Mouse (Mus musculus): ENCODE measurements around the gene Arid4a. TPM values are rescaled to one million over a fixed set of nuclear protein-coding genes. Genes with fewer than 3 reads are reported as not detected.
A peak's percentile ranks its signal among the peaks of the same experiment; 100 is the strongest.

Arid4a gene
- polyA plus RNA-seq, 1 experiment from 2014 or later: 35.7 TPM

DNA sequence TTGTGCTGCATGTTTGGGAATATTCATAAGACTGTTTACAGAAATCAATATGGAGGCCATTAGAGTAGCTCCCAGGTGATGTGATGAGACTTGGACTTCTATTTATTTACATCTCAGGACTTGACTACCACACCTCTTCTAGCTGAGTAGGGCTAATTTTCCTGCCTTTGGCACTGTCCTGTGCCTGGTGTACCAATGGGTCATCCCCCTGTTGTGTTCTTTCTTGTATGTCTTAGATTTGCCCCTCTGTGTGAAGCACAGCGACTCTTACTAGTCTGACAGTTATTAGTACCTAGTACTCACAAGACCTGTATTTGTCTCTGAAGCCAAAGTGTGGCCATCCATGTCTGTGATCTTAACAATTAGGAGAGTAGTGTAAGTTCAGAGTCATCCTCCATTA lies 26.7 kb downstream of the Arid4a start:
- H3K36me3 ChIP-seq (ENCODE audit: control insufficient read depth, insufficient read depth, low read length): peaks cover 6% of the 10 kb centered on the region; the same call in 1 of the 2 replicates
- 97% methylated on average over 1 of the region's 1 CpGs for WGBS
- no peak for ATAC-seq (replicated peaks; ENCODE audit: low FRiP score)

DNA sequence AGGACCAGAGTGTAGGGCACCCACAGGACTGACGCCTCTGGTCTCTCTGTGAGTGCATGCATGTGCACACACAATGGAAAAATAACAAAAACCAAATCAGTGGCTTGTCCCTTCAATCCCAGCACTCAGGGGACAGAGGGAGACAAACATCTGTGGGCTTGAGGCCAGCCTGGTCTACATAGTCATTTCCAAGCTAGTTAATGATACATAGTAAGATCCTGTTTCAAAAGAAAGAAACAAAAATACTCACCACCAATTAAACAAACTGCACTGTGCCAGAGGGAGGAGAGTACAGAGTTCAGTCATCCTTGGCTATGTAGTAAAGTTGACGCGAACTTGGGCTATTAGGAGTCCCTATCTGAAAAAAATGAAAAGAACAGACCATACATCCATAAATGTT lies 27.8 kb downstream of the Arid4a start:
- Histone ChIP-seq H3K4me3 (ENCODE audit: low read depth, low read length) (no peak overlapping the region), H3K36me3 (ENCODE audit: control insufficient read depth, insufficient read depth, low read length) (peaks cover 6% of the 10 kb centered on the region; the same call in 1 of the 2 replicates), H3K4me2 (ENCODE audit: low read depth, low read length, severe bottlenecking) (no peak overlapping the region), H3K27me3 (ENCODE audit: control insufficient read depth, insufficient read depth, low read length) (no peaks in the 10 kb centered on the region), H3K9me3 (ENCODE audit: control insufficient read depth, low read length) (no peaks in the 10 kb centered on the region), H3K9ac (ENCODE audit: low read length) (no peak overlapping the region), H3K27ac (ENCODE audit: low read depth, low read length) (no peak overlapping the region), H3K4me1 (replicated peaks; ENCODE audit: control insufficient read depth, insufficient read depth, low read length) (no peaks in the 10 kb centered on the region; the same call in 1 of the 2 replicates)
- 96% methylated on average over 3 of the region's 3 CpGs for WGBS
- ATAC-seq (replicated peaks; ENCODE audit: low FRiP score): no peak
- DNase-seq (ENCODE audit: low spot score): no peak

More for the DNA sequence above, 26.7 kb downstream of the Arid4a start:
- no peaks in the 10 kb centered on the region for H3K27me3 ChIP-seq (ENCODE audit: control insufficient read depth, insufficient read depth, low read length)
- no peak for DNase-seq (ENCODE audit: low spot score)
- H3K9me3 ChIP-seq (ENCODE audit: control insufficient read depth, low read length): no peaks in the 10 kb centered on the region
- H3K9ac ChIP-seq (ENCODE audit: low read length): no peak overlapping the region
- no peaks in the 10 kb centered on the region; the same call in 1 of the 2 replicates for H3K4me1 ChIP-seq (replicated peaks; ENCODE audit: control insufficient read depth, insufficient read depth, low read length)
- H3K4me2 ChIP-seq (ENCODE audit: low read depth, low read length, severe bottlenecking): no peak overlapping the region
- H3K4me3 ChIP-seq (ENCODE audit: low read depth, low read length): no peak overlapping the region
- no peak overlapping the region for H3K27ac ChIP-seq (ENCODE audit: low read depth, low read length)

DNA sequence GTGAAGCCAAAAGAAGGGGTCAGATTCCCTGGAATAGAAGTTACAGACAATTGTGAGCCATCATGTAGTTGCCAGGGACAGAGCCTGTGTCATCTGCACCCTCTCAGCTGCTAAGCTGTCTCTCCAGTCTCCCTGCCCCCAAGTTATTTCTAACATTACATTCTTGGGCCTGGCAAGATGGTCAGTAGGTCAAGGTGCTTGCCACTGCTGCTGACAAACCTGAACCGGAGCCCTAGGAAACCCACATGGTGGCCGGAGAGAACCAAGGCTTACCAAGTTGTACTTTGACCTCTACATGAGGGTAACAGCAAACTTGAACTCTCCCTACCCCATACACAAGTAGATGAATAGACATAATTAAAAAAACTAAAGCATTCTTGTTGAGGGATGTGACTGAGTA lies 28.7 kb downstream of the Arid4a start:
- Histone ChIP-seq H3K27me3 (ENCODE audit: control insufficient read depth, insufficient read depth, low read length) (no peaks in the 10 kb centered on the region), H3K4me3 (ENCODE audit: low read depth, low read length) (no peak overlapping the region), H3K4me1 (replicated peaks; ENCODE audit: control insufficient read depth, insufficient read depth, low read length) (no peaks in the 10 kb centered on the region; the same call in 1 of the 2 replicates), H3K36me3 (ENCODE audit: control insufficient read depth, insufficient read depth, low read length) (peaks cover 6% of the 10 kb centered on the region; the same call in 1 of the 2 replicates), H3K4me2 (ENCODE audit: low read depth, low read length, severe bottlenecking) (no peak overlapping the region), H3K9ac (ENCODE audit: low read length) (no peak overlapping the region), H3K9me3 (ENCODE audit: control insufficient read depth, low read length) (no peaks in the 10 kb centered on the region), H3K27ac (ENCODE audit: low read depth, low read length) (no peak overlapping the region)
- ATAC-seq (replicated peaks; ENCODE audit: low FRiP score): no peak
- 89% methylated on average over 2 of the region's 2 CpGs for WGBS
- no peak for DNase-seq (ENCODE audit: low spot score)

DNA sequence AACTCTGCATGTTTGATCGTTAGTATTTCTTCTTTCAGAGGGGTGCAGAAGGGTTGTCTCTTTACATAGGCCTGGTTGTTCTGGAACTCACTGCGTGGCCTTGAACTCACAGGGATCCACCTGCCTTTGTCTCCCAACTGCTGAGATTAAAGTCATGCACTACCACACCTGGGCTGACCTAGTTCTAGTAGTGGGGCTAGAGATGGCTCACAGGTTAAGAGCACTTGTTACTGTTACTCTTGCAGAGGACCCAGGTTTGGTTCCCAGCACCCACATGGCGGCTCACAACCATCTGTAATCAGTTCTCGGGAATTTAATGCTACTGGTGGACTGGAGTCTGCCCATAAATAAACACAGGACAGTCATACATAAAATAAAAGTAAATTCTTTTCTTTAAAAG lies 30.7 kb downstream of the Arid4a start:
- DNase-seq (ENCODE audit: low spot score) (no peak), ATAC-seq (replicated peaks; ENCODE audit: low FRiP score) (no peak)
- no peak overlapping the region for H3K27ac ChIP-seq (ENCODE audit: low read depth, low read length)
- H3K36me3 ChIP-seq (ENCODE audit: control insufficient read depth, insufficient read depth, low read length): peaks cover 6% of the 10 kb centered on the region; the same call in 1 of the 2 replicates
- H3K4me2 ChIP-seq (ENCODE audit: low read depth, low read length, severe bottlenecking): no peak overlapping the region
- H3K4me1 ChIP-seq (replicated peaks; ENCODE audit: control insufficient read depth, insufficient read depth, low read length): peaks cover 3% of the 10 kb centered on the region; the same call in 1 of the 2 replicates
- H3K9ac ChIP-seq (ENCODE audit: low read length): no peak overlapping the region
- no peaks in the 10 kb centered on the region for H3K27me3 ChIP-seq (ENCODE audit: control insufficient read depth, insufficient read depth, low read length)
- no peaks in the 10 kb centered on the region for H3K9me3 ChIP-seq (ENCODE audit: control insufficient read depth, low read length)
- WGBS: 96% methylated on average over 4 of the region's 4 CpGs
- no peak overlapping the region for H3K4me3 ChIP-seq (ENCODE audit: low read depth, low read length)

DNA sequence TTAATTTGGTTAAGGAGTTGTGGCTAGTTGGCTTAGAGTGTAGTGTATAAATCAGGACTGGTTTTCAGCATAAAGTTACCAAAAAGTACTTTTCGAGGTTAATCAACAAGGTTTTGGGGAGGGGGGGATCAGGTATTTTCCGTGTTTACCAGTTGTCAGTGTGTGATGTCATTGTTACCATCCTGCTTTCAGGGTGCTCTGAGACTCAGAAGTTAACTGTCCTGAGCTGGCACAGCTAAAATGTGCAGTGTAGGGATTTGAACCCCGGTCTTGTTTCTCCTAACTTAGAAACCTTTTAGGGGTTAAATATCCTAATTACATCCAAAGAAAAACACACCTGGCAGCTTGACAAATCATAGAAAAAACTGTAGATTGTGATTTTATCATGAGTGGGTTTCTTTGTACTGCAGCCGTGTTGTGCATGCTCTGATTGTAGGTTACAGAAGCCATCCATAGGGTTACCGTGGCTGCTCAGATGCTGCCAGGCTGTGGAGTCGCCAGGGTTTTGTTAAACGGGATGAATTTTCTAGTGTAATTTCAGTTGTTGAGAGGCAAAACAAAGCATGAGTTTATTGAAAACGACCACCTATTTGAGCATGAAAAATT lies 31.8 kb downstream of the Arid4a start:
- ATAC-seq (replicated peaks; ENCODE audit: low FRiP score): 0 out of 2 replicates have a peak, but pooled peaks have one; percentile 57
- Histone ChIP-seq H3K27ac (ENCODE audit: low read depth, low read length) (peak overlapping the region; percentile 94), H3K4me3 (ENCODE audit: low read depth, low read length) (no peak overlapping the region), H3K27me3 (ENCODE audit: control insufficient read depth, insufficient read depth, low read length) (no peaks in the 10 kb centered on the region), H3K9me3 (ENCODE audit: control insufficient read depth, low read length) (no peaks in the 10 kb centered on the region), H3K4me1 (replicated peaks; ENCODE audit: control insufficient read depth, insufficient read depth, low read length) (peaks cover 3% of the 10 kb centered on the region; the same call in 1 of the 2 replicates), H3K4me2 (ENCODE audit: low read depth, low read length, severe bottlenecking) (peak overlapping the region; percentile 41; the same call in 1 of the 2 replicates), H3K9ac (ENCODE audit: low read length) (peak overlapping the region; percentile 39; the same call in 1 of the 2 replicates), H3K36me3 (ENCODE audit: control insufficient read depth, insufficient read depth, low read length) (peaks cover 6% of the 10 kb centered on the region; the same call in 1 of the 2 replicates)
- no peak for DNase-seq (ENCODE audit: low spot score)
- WGBS: 66% methylated on average over 8 of the region's 8 CpGs

DNA sequence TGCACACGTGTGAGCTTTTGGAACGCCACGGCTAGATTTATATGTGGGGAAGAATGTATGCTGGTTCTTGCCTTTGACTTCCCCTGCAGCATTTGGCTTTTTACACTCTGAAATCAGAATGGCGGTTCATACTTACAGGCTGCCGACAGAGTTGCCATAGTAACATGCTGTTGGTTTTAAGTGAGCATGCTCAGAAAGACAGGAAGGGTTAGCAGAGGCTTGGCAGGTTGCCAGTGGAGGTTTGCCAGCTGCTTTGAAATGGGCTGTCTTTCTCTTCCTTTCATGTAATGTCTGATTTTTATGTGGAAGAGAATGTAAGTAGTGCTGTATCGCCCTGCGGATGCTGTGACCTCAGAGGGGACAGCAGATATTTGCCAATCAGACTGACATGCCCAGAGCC lies 32.3 kb downstream of the Arid4a start:
- Histone ChIP-seq H3K4me2 (ENCODE audit: low read depth, low read length, severe bottlenecking) (peak overlapping the region; percentile 41; the same call in 1 of the 2 replicates), H3K27me3 (ENCODE audit: control insufficient read depth, insufficient read depth, low read length) (no peaks in the 10 kb centered on the region), H3K9ac (ENCODE audit: low read length) (0 out of 2 replicates have a peak overlapping the region, but pooled peaks have one; percentile 39), H3K36me3 (ENCODE audit: control insufficient read depth, insufficient read depth, low read length) (peaks cover 6% of the 10 kb centered on the region; the same call in 1 of the 2 replicates), H3K27ac (ENCODE audit: low read depth, low read length) (peak overlapping the region; percentile 94), H3K4me3 (ENCODE audit: low read depth, low read length) (peak overlapping the region; percentile 2; the same call in 1 of the 2 replicates), H3K4me1 (replicated peaks; ENCODE audit: control insufficient read depth, insufficient read depth, low read length) (peaks cover 3% of the 10 kb centered on the region; the same call in 1 of the 2 replicates), H3K9me3 (ENCODE audit: control insufficient read depth, low read length) (no peaks in the 10 kb centered on the region)
- ATAC-seq (replicated peaks; ENCODE audit: low FRiP score) (peak; percentile 93), DNase-seq (ENCODE audit: low spot score) (peak; percentile 92)
- WGBS: 37% methylated on average over 7 of the region's 7 CpGs

DNA sequence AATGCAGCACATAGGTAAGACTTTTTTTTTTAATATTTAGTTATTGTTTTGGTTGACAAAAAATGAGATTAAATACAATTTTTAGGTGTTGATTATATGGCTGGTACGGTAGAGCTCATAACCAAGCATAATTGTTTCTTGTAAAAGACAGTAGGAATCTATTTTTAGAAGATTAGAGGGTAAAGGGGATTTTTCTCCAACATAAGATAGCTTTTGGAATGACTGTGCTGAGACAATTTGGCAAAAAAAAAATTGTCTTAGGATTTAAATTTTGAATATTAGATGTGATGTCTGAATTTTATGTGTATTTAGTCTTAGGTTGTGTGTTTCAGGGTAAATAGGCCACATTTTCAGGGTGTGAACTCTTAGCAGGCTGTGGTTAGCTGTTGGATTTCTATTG lies 32.8 kb downstream of the Arid4a start:
- H3K4me1 ChIP-seq (replicated peaks; ENCODE audit: control insufficient read depth, insufficient read depth, low read length): peaks cover 3% of the 10 kb centered on the region; the same call in 1 of the 2 replicates
- no peak overlapping the region for H3K9ac ChIP-seq (ENCODE audit: low read length)
- 0 out of 2 replicates have a peak overlapping the region, but pooled peaks have one; percentile 1 for H3K4me2 ChIP-seq (ENCODE audit: low read depth, low read length, severe bottlenecking)
- H3K27me3 ChIP-seq (ENCODE audit: control insufficient read depth, insufficient read depth, low read length): no peaks in the 10 kb centered on the region
- peak overlapping the region; percentile 32; the same call in 1 of the 2 replicates for H3K27ac ChIP-seq (ENCODE audit: low read depth, low read length)
- H3K36me3 ChIP-seq (ENCODE audit: control insufficient read depth, insufficient read depth, low read length): peaks cover 6% of the 10 kb centered on the region; the same call in 1 of the 2 replicates
- H3K4me3 ChIP-seq (ENCODE audit: low read depth, low read length): peak overlapping the region; percentile 15; the same call in 1 of the 2 replicates
- DNase-seq (ENCODE audit: low spot score) (no peak), ATAC-seq (replicated peaks; ENCODE audit: low FRiP score) (no peak)
- no peaks in the 10 kb centered on the region for H3K9me3 ChIP-seq (ENCODE audit: control insufficient read depth, low read length)
- 85% methylated on average over 1 of the region's 1 CpGs for WGBS

DNA sequence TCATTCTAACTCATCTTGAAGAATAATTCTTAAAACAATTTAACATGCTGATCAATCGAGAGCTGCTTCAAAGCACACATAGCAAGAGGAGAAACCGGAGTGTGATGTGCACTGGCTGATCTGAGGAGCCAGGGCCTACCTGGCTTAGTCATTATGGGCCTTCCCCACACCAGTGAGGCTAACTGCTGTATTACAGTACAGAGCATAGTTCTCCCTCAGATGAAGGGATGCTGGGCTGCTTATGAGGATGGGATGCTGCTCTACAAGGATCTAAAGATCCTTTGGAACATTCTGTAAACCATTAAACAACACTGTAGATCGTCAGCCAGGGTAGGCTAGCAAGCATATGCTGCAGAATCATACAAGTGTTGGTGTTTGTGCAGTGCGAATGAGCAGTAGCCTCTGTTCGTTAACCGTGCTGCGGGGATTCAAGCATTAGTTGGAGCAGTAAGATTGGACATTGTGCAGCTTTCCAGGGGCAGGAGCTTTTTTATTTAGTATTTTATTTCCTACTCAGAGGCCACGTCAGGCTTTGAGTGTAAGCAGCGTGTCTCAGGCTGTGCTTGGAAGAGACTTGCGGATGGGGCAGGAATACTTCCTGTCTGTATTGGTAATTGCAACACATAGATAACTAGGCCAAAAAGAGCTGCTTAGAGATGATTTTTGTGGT lies 33.9 kb downstream of the Arid4a start:
- no peaks in the 10 kb centered on the region for H3K27me3 ChIP-seq (ENCODE audit: control insufficient read depth, insufficient read depth, low read length)
- no peak for DNase-seq (ENCODE audit: low spot score)

More for the DNA sequence above, 33.9 kb downstream of the Arid4a start:
- Histone ChIP-seq H3K4me3 (ENCODE audit: low read depth, low read length) (peak overlapping the region; percentile 15; the same call in 1 of the 2 replicates), H3K27ac (ENCODE audit: low read depth, low read length) (peak overlapping the region; percentile 37), H3K36me3 (ENCODE audit: control insufficient read depth, insufficient read depth, low read length) (peaks cover 6% of the 10 kb centered on the region; the same call in 1 of the 2 replicates), H3K9ac (ENCODE audit: low read length) (no peak overlapping the region; the same call in 1 of the 2 replicates), H3K4me1 (replicated peaks; ENCODE audit: control insufficient read depth, insufficient read depth, low read length) (peaks cover 3% of the 10 kb centered on the region; the same call in 1 of the 2 replicates), H3K4me2 (ENCODE audit: low read depth, low read length, severe bottlenecking) (0 out of 2 replicates have a peak overlapping the region, but pooled peaks have one; percentile 26), H3K9me3 (ENCODE audit: control insufficient read depth, low read length) (no peaks in the 10 kb centered on the region)
- no peak for ATAC-seq (replicated peaks; ENCODE audit: low FRiP score)
- WGBS: 88% methylated on average over 10 of the region's 10 CpGs

All from forebrain, embryonic 11.5 days (tissue).